Mouse (Mus musculus): ENCODE data around the gene Hdac7.

Hdac7 gene

GRCm38 (mm10) chr15:97791126-97791700 is 53.1 kb downstream of the Hdac7 start:
- no peak for DNase-seq (ENCODE audit: low read depth in 2 of 2, low spot score in 2 of 2)

GRCm38 (mm10) chr15:97789761-97790505 is 54.4 kb downstream of the Hdac7 start:
- DNase-seq (ENCODE audit: low read depth in 2 of 2, low spot score in 2 of 2): peak; percentile 56 to 58

GRCm38 (mm10) chr15:97788821-97789220 is 55.5 kb downstream of the Hdac7 start:
- no peak for DNase-seq (ENCODE audit: low read depth in 2 of 2, low spot score in 2 of 2)

- no peak for DNase-seq (ENCODE audit: low read depth in 2 of 2, low spot score in 2 of 2)
Measured at GRCm38 (mm10) chr15:97787799-97788667, 56.3 kb downstream of the Hdac7 start.

- no peak for DNase-seq (ENCODE audit: low read depth in 2 of 2, low spot score in 2 of 2)
Measured at GRCm38 (mm10) chr15:97787148-97787798, 57.0 kb downstream of the Hdac7 start.

GRCm38 (mm10) chr15:97786412-97787112 is 57.7 kb downstream of the Hdac7 start:
- DNase-seq (ENCODE audit: low read depth in 2 of 2, low spot score in 2 of 2): no peak

GRCm38 (mm10) chr15:97785731-97786411 is 58.4 kb downstream of the Hdac7 start:
- DNase-seq (ENCODE audit: low read depth in 2 of 2, low spot score in 2 of 2): no peak

- DNase-seq (ENCODE audit: low read depth in 2 of 2, low spot score in 2 of 2): no peak
Measured at GRCm38 (mm10) chr15:97784561-97785161, 59.6 kb downstream of the Hdac7 start.

- peak; percentile 90 for DNase-seq (ENCODE audit: low read depth in 2 of 2, low spot score in 2 of 2)
Measured at GRCm38 (mm10) chr15:97784092-97784559, 60.2 kb downstream of the Hdac7 start.

- DNase-seq (ENCODE audit: low read depth in 2 of 2, low spot score in 2 of 2): peak; percentile 67 to 81
Measured at GRCm38 (mm10) chr15:97782749-97783105, 61.6 kb downstream of the Hdac7 start.

- DNase-seq (ENCODE audit: low read depth in 2 of 2, low spot score in 2 of 2): no peak
Measured at GRCm38 (mm10) chr15:97781961-97782748, 62.1 kb downstream of the Hdac7 start.

- peak; percentile 50 to 67 for DNase-seq (ENCODE audit: low read depth in 2 of 2, low spot score in 2 of 2)
Measured at GRCm38 (mm10) chr15:97780611-97781031, 63.7 kb downstream of the Hdac7 start.

- no peak for DNase-seq (ENCODE audit: low read depth in 2 of 2, low spot score in 2 of 2)
Measured at GRCm38 (mm10) chr15:97779576-97779975, 64.7 kb downstream of the Hdac7 start.

- DNase-seq (ENCODE audit: low read depth in 2 of 2, low spot score in 2 of 2): no peak
Measured at GRCm38 (mm10) chr15:97778311-97779098, 65.8 kb downstream of the Hdac7 start, which contains the start of gene Slc48a1. TSS of gene Slc48a1 (plus strand) at chr15:97778520.

GRCm38 (mm10) chr15:97776919-97777318 is 67.4 kb downstream of the Hdac7 start:
- DNase-seq (ENCODE audit: low read depth in 2 of 2, low spot score in 2 of 2): no peak

- peak; percentile 57 to 71 for DNase-seq (ENCODE audit: low read depth in 2 of 2, low spot score in 2 of 2)
Measured at GRCm38 (mm10) chr15:97776514-97776913, 67.8 kb downstream of the Hdac7 start.

- no peak for DNase-seq (ENCODE audit: low read depth in 2 of 2, low spot score in 2 of 2)
Measured at GRCm38 (mm10) chr15:97773961-97774370, 70.3 kb downstream of the Hdac7 start.

- no peak for DNase-seq (ENCODE audit: low read depth in 2 of 2, low spot score in 2 of 2)
Measured at GRCm38 (mm10) chr15:97773108-97773507, 71.2 kb downstream of the Hdac7 start.
